Mouse (Mus musculus): ENCODE results near the gene Cep19. TPM values are rescaled to one million over a fixed set of nuclear protein-coding genes. Genes with fewer than 3 reads are reported as not detected.

The Cep19 gene
- polyA plus RNA-seq, 1 experiment from 2014 or later = 38.3 TPM

- WGBS = 87% methylated on average over 3 of the region's 3 CpGs
- Histone ChIP-seq H3K36me3 (no peaks in the 10 kb centered on the region), H3K4me3 (no peak overlapping the region), H3K4me1 (no peaks in the 10 kb centered on the region), H3K27me3 (ENCODE audit: low read depth, poor library complexity, severe bottlenecking) (no peaks in the 10 kb centered on the region), H3K9me3 (replicated peaks) (no peaks in the 10 kb centered on the region), H3K27ac (replicated peaks) (no peak overlapping the region)
- no peak for DNase-seq (ENCODE audit: low spot score)
Measured at GRCm38 (mm10) chr16:32133148-32133547, 33.5 kb downstream of the Cep19 start.

- Histone ChIP-seq H3K4me3 (no peak overlapping the region), H3K27me3 (ENCODE audit: low read depth, poor library complexity, severe bottlenecking) (no peaks in the 10 kb centered on the region), H3K27ac (replicated peaks) (no peak overlapping the region), H3K36me3 (no peaks in the 10 kb centered on the region), H3K4me1 (no peaks in the 10 kb centered on the region), H3K9me3 (replicated peaks) (no peaks in the 10 kb centered on the region)
- 79% methylated on average over 7 of the region's 7 CpGs for WGBS
- DNase-seq (ENCODE audit: low spot score) = no peak
Measured at GRCm38 (mm10) chr16:32135842-32136357, 36.3 kb downstream of the Cep19 start.

- Histone ChIP-seq H3K4me3 (no peak overlapping the region), H3K9me3 (replicated peaks) (peaks cover 11% of the 10 kb centered on the region; the same call in 1 of the 2 replicates), H3K27ac (replicated peaks) (no peak overlapping the region), H3K36me3 (peaks cover 11% of the 10 kb centered on the region), H3K4me1 (no peaks in the 10 kb centered on the region), H3K27me3 (ENCODE audit: low read depth, poor library complexity, severe bottlenecking) (no peaks in the 10 kb centered on the region)
- 100% methylated on average over 1 of the region's 1 CpGs for WGBS
- DNase-seq (ENCODE audit: low spot score) = no peak
Measured at GRCm38 (mm10) chr16:32138954-32139353, 39.4 kb downstream of the Cep19 start.

GRCm38 (mm10) chr16:32143766-32144165 lies 44.2 kb downstream of the Cep19 start:
- peaks cover 13% of the 10 kb centered on the region; the same call in 1 of the 2 replicates for H3K9me3 ChIP-seq (replicated peaks)
- H3K4me1 ChIP-seq = no peaks in the 10 kb centered on the region
- H3K27ac ChIP-seq (replicated peaks) = no peak overlapping the region
- no peaks in the 10 kb centered on the region for H3K27me3 ChIP-seq (ENCODE audit: low read depth, poor library complexity, severe bottlenecking)
- H3K36me3 ChIP-seq = peaks cover 17% of the 10 kb centered on the region
- no peak overlapping the region for H3K4me3 ChIP-seq
- no peak for DNase-seq (ENCODE audit: low spot score)
- 94% methylated on average over 15 of the region's 15 CpGs for WGBS

- H3K27ac ChIP-seq (replicated peaks) = no peak overlapping the region
Measured at GRCm38 (mm10) chr16:32144592-32144991, 45.0 kb downstream of the Cep19 start.

GRCm38 (mm10) chr16:32147589-32148207 lies 48.1 kb downstream of the Cep19 start:
- peak; percentile 16 for DNase-seq (ENCODE audit: low spot score)

More at GRCm38 (mm10) chr16:32144592-32144991, 45.0 kb downstream of the Cep19 start:
- Histone ChIP-seq H3K36me3 (peaks cover 17% of the 10 kb centered on the region), H3K27me3 (ENCODE audit: low read depth, poor library complexity, severe bottlenecking) (no peaks in the 10 kb centered on the region), H3K4me1 (no peaks in the 10 kb centered on the region), H3K4me3 (no peak overlapping the region), H3K9me3 (replicated peaks) (peaks cover 13% of the 10 kb centered on the region; the same call in 1 of the 2 replicates)
- DNase-seq (ENCODE audit: low spot score) = no peak
- WGBS = 92% methylated on average over 17 of the region's 17 CpGs

GRCm38 (mm10) chr16:32153976-32154375 lies 54.4 kb downstream of the Cep19 start:
- H3K4me1 ChIP-seq = no peaks in the 10 kb centered on the region
- H3K27ac ChIP-seq (replicated peaks) = no peak overlapping the region
- H3K36me3 ChIP-seq = no peaks in the 10 kb centered on the region
- H3K27me3 ChIP-seq (ENCODE audit: low read depth, poor library complexity, severe bottlenecking) = no peaks in the 10 kb centered on the region
- H3K4me3 ChIP-seq = no peak overlapping the region
- WGBS = 87% methylated on average over 1 of the region's 1 CpGs
- H3K9me3 ChIP-seq (replicated peaks) = no peaks in the 10 kb centered on the region
- DNase-seq (ENCODE audit: low spot score) = no peak

More at GRCm38 (mm10) chr16:32147589-32148207, 48.1 kb downstream of the Cep19 start:
- no peaks in the 10 kb centered on the region for H3K4me1 ChIP-seq
- WGBS = 54% methylated on average over 12 of the region's 13 CpGs
- peak overlapping the region; percentile 20 for H3K4me3 ChIP-seq
- H3K9me3 ChIP-seq (replicated peaks) = peaks cover 13% of the 10 kb centered on the region; the same call in 1 of the 2 replicates
- no peaks in the 10 kb centered on the region for H3K27me3 ChIP-seq (ENCODE audit: low read depth, poor library complexity, severe bottlenecking)
- H3K27ac ChIP-seq (replicated peaks) = no peak overlapping the region
- peaks cover 17% of the 10 kb centered on the region for H3K36me3 ChIP-seq

- DNase-seq (ENCODE audit: low spot score) = no peak
- H3K4me1 ChIP-seq = no peaks in the 10 kb centered on the region
- H3K4me3 ChIP-seq = no peak overlapping the region
- H3K27ac ChIP-seq (replicated peaks) = no peak overlapping the region
- WGBS = 89% methylated on average over 13 of the region's 13 CpGs
- no peaks in the 10 kb centered on the region for H3K9me3 ChIP-seq (replicated peaks)
- H3K36me3 ChIP-seq = no peaks in the 10 kb centered on the region
- H3K27me3 ChIP-seq (ENCODE audit: low read depth, poor library complexity, severe bottlenecking) = no peaks in the 10 kb centered on the region
Measured at GRCm38 (mm10) chr16:32154437-32154836, 54.8 kb downstream of the Cep19 start.

- Histone ChIP-seq H3K9me3 (replicated peaks) (no peaks in the 10 kb centered on the region), H3K4me1 (no peaks in the 10 kb centered on the region), H3K4me3 (no peak overlapping the region), H3K27ac (replicated peaks) (no peak overlapping the region), H3K36me3 (no peaks in the 10 kb centered on the region), H3K27me3 (ENCODE audit: low read depth, poor library complexity, severe bottlenecking) (no peaks in the 10 kb centered on the region)
- DNase-seq (ENCODE audit: low spot score) = no peak
- 71% methylated on average over 3 of the region's 3 CpGs for WGBS
Measured at GRCm38 (mm10) chr16:32156719-32157118, 57.1 kb downstream of the Cep19 start.

GRCm38 (mm10) chr16:32157369-32157768 lies 57.8 kb downstream of the Cep19 start:
- DNase-seq (ENCODE audit: low spot score) = no peak
- H3K4me3 ChIP-seq = no peak overlapping the region
- H3K27ac ChIP-seq (replicated peaks) = no peak overlapping the region
- no peaks in the 10 kb centered on the region for H3K27me3 ChIP-seq (ENCODE audit: low read depth, poor library complexity, severe bottlenecking)
- no peaks in the 10 kb centered on the region for H3K9me3 ChIP-seq (replicated peaks)
- no peaks in the 10 kb centered on the region for H3K36me3 ChIP-seq
- no peaks in the 10 kb centered on the region for H3K4me1 ChIP-seq
- WGBS = 80% methylated on average over 2 of the region's 2 CpGs

Other genes with a start within 250 kb of the Cep19 start
- 0.10 TPM in 1 of 2 replicates, not detected in the other for gene Meltf, start 221.0 kb upstream of the Cep19 start, polyA plus RNA-seq (2016; fragmentation: Nextera tagmentation; extraction: Ambion mirVana)
- 1.4 and 1.8 TPM in 2 replicates for gene Pigz, start 165.9 kb upstream of the Cep19 start, polyA plus RNA-seq (2016; fragmentation: Nextera tagmentation; extraction: Ambion mirVana)
- 92.8 TPM in 2 replicates for gene 0610012G03Rik, start 151.3 kb upstream of the Cep19 start, polyA plus RNA-seq (2016; fragmentation: Nextera tagmentation; extraction: Ambion mirVana)
- 141 and 147 TPM in 2 replicates for gene Ncbp2, start 151.3 kb upstream of the Cep19 start, polyA plus RNA-seq (2016; fragmentation: Nextera tagmentation; extraction: Ambion mirVana)
- 18.4 and 21.1 TPM in 2 replicates for gene Senp5, start 96.5 kb upstream of the Cep19 start, polyA plus RNA-seq (2016; fragmentation: Nextera tagmentation; extraction: Ambion mirVana)
- gene Pak2, start 20.5 kb upstream of the Cep19 start, polyA plus RNA-seq (2016; fragmentation: Nextera tagmentation; extraction: Ambion mirVana) = 40.8 and 45.1 TPM in 2 replicates
- gene Pigx, start 60 bp upstream of the Cep19 start, polyA plus RNA-seq (2016; fragmentation: Nextera tagmentation; extraction: Ambion mirVana) = 148 and 153 TPM in 2 replicates
- 8.9 and 9.1 TPM in 2 replicates for gene Nrros, start 65.8 kb downstream of the Cep19 start, polyA plus RNA-seq (2016; fragmentation: Nextera tagmentation; extraction: Ambion mirVana)
- gene Bex6, start 80.0 kb downstream of the Cep19 start, polyA plus RNA-seq (2016; fragmentation: Nextera tagmentation; extraction: Ambion mirVana) = 0.25 TPM in 1 of 2 replicates, not detected in the other
- gene Fbxo45, start 147.4 kb downstream of the Cep19 start, polyA plus RNA-seq (2016; fragmentation: Nextera tagmentation; extraction: Ambion mirVana) = 7.0 and 8.6 TPM in 2 replicates
- gene Wdr53, start 147.4 kb downstream of the Cep19 start, polyA plus RNA-seq (2016; fragmentation: Nextera tagmentation; extraction: Ambion mirVana) = 18.6 and 19.2 TPM in 2 replicates
- gene Smco1, start 171.7 kb downstream of the Cep19 start, polyA plus RNA-seq (2016; fragmentation: Nextera tagmentation; extraction: Ambion mirVana) = 0.07 TPM in 1 of 2 replicates, not detected in the other
- 34.6 and 35.2 TPM in 2 replicates for gene Rnf168, start 177.7 kb downstream of the Cep19 start, polyA plus RNA-seq (2016; fragmentation: Nextera tagmentation; extraction: Ambion mirVana)
- gene Ubxn7, start 232.5 kb downstream of the Cep19 start, polyA plus RNA-seq (2016; fragmentation: Nextera tagmentation; extraction: Ambion mirVana) = 25.7 and 28.5 TPM in 2 replicates

All from midbrain, embryonic 10.5 days (tissue).